Mouse (Mus musculus): Measurements from ENCODE around the gene Cop1.

DNA sequence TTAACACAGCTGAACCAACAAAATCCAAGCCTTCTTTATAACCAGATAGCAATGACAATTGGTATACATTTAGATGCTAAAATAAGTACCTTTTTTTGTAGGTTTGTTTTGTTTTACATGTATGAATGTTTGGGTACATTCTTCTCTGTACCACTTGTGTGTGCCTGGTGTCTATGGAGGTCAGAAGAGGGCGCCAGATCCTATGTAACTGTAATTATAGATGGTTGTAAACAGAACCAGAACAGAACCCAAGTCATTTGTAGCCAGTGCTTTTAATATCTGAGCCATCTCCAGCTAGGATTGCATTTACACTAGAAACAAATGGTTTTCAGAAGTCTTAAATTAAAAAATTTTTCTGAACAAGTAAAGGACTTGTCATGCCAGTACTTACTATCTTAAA is 54.7 kb downstream of the Cop1 start:
- TF ChIP-seq CTCF (IDR thresholded peaks at IDR 0.05; ENCODE audit: extremely low read depth, insufficient read depth, low read length), result no peak
- no peak for TF ChIP-seq POLR2A (IDR thresholded peaks at IDR 0.05; ENCODE audit: extremely low read depth, insufficient read depth, low read length)
